ENCODE assay signal across 8 mouse cellular contexts in the genomic region with DNA sequence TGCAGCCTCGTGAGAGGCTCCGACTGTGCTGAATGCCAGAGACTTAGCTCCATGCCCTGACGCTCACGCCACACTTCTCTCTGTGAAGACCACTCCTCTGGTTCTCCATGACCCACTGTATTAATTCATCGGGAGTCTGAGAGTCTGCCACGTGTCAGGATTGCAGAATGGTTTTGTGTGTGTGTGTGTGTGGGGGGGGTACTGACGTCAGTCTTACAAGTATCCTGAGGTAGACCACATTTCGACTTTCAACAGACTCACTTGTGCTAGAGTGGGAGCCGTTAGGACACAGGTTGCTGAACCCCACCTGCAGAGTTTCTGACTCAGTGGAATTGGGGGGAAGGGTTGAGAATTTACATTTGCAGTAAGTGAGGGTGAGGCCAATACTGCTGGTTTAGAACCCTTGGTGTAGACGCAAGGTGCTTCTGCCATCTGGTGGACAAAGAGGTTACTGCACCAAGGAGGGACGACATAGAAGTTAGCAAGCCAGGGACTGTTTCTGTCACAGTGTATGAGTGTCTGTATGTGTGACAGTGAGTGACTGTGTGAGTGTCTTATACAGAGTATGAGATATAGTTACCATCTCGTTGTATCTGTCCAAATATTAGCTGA. TPM values are rescaled to one million over a fixed set of nuclear protein-coding genes. Genes with fewer than 3 reads are reported as not detected.
DNase-seq lines count a peak whose midpoint lies in the region; ATAC-seq and TF ChIP-seq lines count a peak whose summit lies in the region.

No protein-coding gene starts in this region.

- intact Hi-C loops in heart, postnatal 36 days (cut with DNase I): loop anchor here (10.0 kb wide), 1 partner anchor 154 kb away; no protein-coding TSS in a partner anchor

- peak; percentile 28 for ATAC-seq in G1E (ENCODE audit: extremely low read depth, insufficient number of reproducible peaks, low FRiP score, poor library complexity, severe bottlenecking)
- peak; percentile 71 for ATAC-seq in forebrain, embryonic 11.5 days (replicated peaks; ENCODE audit: low FRiP score)
- ATAC-seq in lung, embryonic 16.5 days (ENCODE audit: low read depth): peak; percentile 53

- H3K4me2 ChIP-seq in forebrain, embryonic 11.5 days (ENCODE audit: low read depth, low read length, severe bottlenecking): no peak overlapping the region
- H3K4me2 ChIP-seq in lung, embryonic 16.5 days (ENCODE audit: low read depth, low read length): no peak overlapping the region

- WGBS in forebrain, embryonic 11.5 days: 40% methylated on average over 12 of the region's 12 CpGs
- 38% methylated on average over 12 of the region's 12 CpGs for WGBS in lung, embryonic 16.5 days

- no peak overlapping the region for H3K9ac ChIP-seq in forebrain, embryonic 11.5 days (ENCODE audit: low read length)
- H3K9ac ChIP-seq in lung, embryonic 16.5 days (ENCODE audit: low read length): no peak overlapping the region

- no peaks in the 10 kb centered on the region for H3K9me3 ChIP-seq in G1E (replicated peaks)
- no peaks in the 10 kb centered on the region for H3K9me3 ChIP-seq in forebrain, embryonic 11.5 days (ENCODE audit: control insufficient read depth, low read length)
- no peaks in the 10 kb centered on the region for H3K9me3 ChIP-seq in lung, embryonic 16.5 days (ENCODE audit: control insufficient read depth, low read length)

- H3K27me3 ChIP-seq in G1E (ENCODE audit: insufficient read depth, low read length): peaks cover 16% of the 10 kb centered on the region; the same call in 1 of the 2 replicates
- H3K27me3 ChIP-seq in forebrain, embryonic 11.5 days (ENCODE audit: control insufficient read depth, insufficient read depth, low read length): no peaks in the 10 kb centered on the region
- H3K27me3 ChIP-seq in lung, embryonic 16.5 days (ENCODE audit: control insufficient read depth, insufficient read depth, low read depth, low read length): no peaks in the 10 kb centered on the region

- H3K36me3 ChIP-seq in G1E (replicated peaks): no peaks in the 10 kb centered on the region
- no peaks in the 10 kb centered on the region for H3K36me3 ChIP-seq in forebrain, embryonic 11.5 days (ENCODE audit: control insufficient read depth, insufficient read depth, low read length)
- no peaks in the 10 kb centered on the region for H3K36me3 ChIP-seq in lung, embryonic 16.5 days (ENCODE audit: control insufficient read depth, insufficient read depth, low read length)

- H3K27ac ChIP-seq in forebrain, embryonic 11.5 days (ENCODE audit: low read depth, low read length): no peak overlapping the region
- no peak overlapping the region for H3K27ac ChIP-seq in layer of hippocampus, adult 2 months
- H3K27ac ChIP-seq in lung, embryonic 16.5 days (ENCODE audit: low read length): peak overlapping the region; percentile 75

- TF ChIP-seq CTCF in G1E (IDR thresholded peaks at IDR 0.05; ENCODE audit: low read depth, low read length): peak; percentile 98
- peak; percentile 95 for TF ChIP-seq CTCF in layer of hippocampus, adult 2 months (conservative IDR thresholded peaks at IDR 0.05)

- peak; percentile 55 for DNase-seq in G1E (ENCODE audit: low spot score)
- peak; percentile 70 for DNase-seq in c-Kit-positive CD71-negative TER-119-negative erythroid progenitor cells, embryonic 14.5 days (ENCODE audit: low read depth)
- peak; percentile 90 for DNase-seq in forebrain, embryonic 11.5 days (ENCODE audit: low spot score)
- DNase-seq in heart, postnatal 36 days: peak; percentile 70 to 81
- peak; percentile 81 to 93 for DNase-seq in layer of hippocampus, adult 2 months (ENCODE audit: low spot score in 2 of 2)
- peak; percentile 46 for DNase-seq in retina, adult 2 months (ENCODE audit: low read depth, low spot score)
- peak; percentile 88 to 89 for DNase-seq in thymus, postnatal 36 days

- H3K4me3 ChIP-seq in G1E (ENCODE audit: low read depth, low read length): no peak overlapping the region
- no peak overlapping the region for H3K4me3 ChIP-seq in forebrain, embryonic 11.5 days (ENCODE audit: low read depth, low read length)
- no peak overlapping the region for H3K4me3 ChIP-seq in layer of hippocampus, adult 2 months
- H3K4me3 ChIP-seq in lung, embryonic 16.5 days (ENCODE audit: low read length): no peak overlapping the region

- H3K4me1 ChIP-seq in G1E (ENCODE audit: insufficient read depth, low read depth, low read length): no peaks in the 10 kb centered on the region
- H3K4me1 ChIP-seq in forebrain, embryonic 11.5 days (replicated peaks; ENCODE audit: control insufficient read depth, insufficient read depth, low read length): 0 out of 2 replicates have a peak, but pooled peaks cover 4% of the 10 kb centered on the region
- peaks cover 3% of the 10 kb centered on the region; the same call in 1 of the 2 replicates for H3K4me1 ChIP-seq in lung, embryonic 16.5 days (replicated peaks; ENCODE audit: control insufficient read depth, insufficient read depth, low read length)

RNA-seq across cellular contexts. Expression of gene Lrguk, which starts 11.5 kb away (rescaled TPM):
- total RNA-seq in G1E (2014; fragmentation: Nextera tagmentation) (0.92 and 1.9 TPM in 2 replicates), G1E (2017) (0.29 and 1.1 TPM in 2 replicates)
- 0.09 and 0.10 TPM in 2 replicates for polyA plus RNA-seq in G1E (2012)
- 0.79 and 2.2 TPM in 2 replicates for polyA plus RNA-seq in forebrain, embryonic 11.5 days (2014; fragmentation: Nextera tagmentation; extraction: Ambion mirVana)
- total RNA-seq in heart, postnatal 36 days (2021): under 1 TPM in 1 of 2 experiments, not detected in 1; 0.19 TPM
- 1 to 10 TPM; 2.2 to 2.4 TPM for total RNA-seq in layer of hippocampus, adult 2 months (2021)
- polyA plus RNA-seq in lung, embryonic 16.5 days (2015; fragmentation: Nextera tagmentation; extraction: Ambion mirVana): 2.8 and 3.3 TPM in 2 replicates
